Mouse (Mus musculus) MEL (cell line): ENCODE data around the gene Rps27rt. TPM values are rescaled to one million over a fixed set of nuclear protein-coding genes. Genes with fewer than 3 reads are reported as not detected.

Source experiments
- DNase-seq: peaks from one replicate; pipeline ENCODE4 v3.0.0; 2011; ENCODE audit warnings: low read depth, low spot score
- H3K27ac ChIP-seq: 2 replicates; pipeline ENCODE4 v1.5.1; 2012; ENCODE audit warnings: low read depth, mild to moderate bottlenecking, control low read depth, low read length, moderate library complexity; ENCODE audit not compliant: control insufficient read depth
- H3K27me3 ChIP-seq, 2 experiments: fragments of 150-350 bp in 1 of 2; sonication (generic) in 1 of 2; 2 replicates each; pipeline ENCODE4 v1.6.1; 2012; ENCODE audit warnings: low read length in 2 of 2, mild to moderate bottlenecking in 2 of 2, improper control_type of control experiment in 1 of 2, moderate library complexity in 1 of 2; ENCODE audit not compliant: insufficient read depth in 2 of 2, control insufficient read depth in 1 of 2
- H3K36me3 ChIP-seq, 2 experiments: 2 replicates each; pipeline ENCODE4 v1.6.1; 2012 to 2014; ENCODE audit warnings: low read length in 2 of 2, improper control_type of control experiment in 1 of 2, inconsistent platforms in 1 of 2, mild to moderate bottlenecking in 1 of 2; ENCODE audit not compliant: insufficient read depth in 2 of 2, control insufficient read depth in 1 of 2
- H3K4me1 ChIP-seq, 2 experiments: fragments of 150-350 bp in 1 of 2; sonication (generic) in 1 of 2; 2 replicates each; pipeline ENCODE4 v1.6.1; 2012; ENCODE audit warnings: low read length in 2 of 2, improper control_type of control experiment in 1 of 2, mild to moderate bottlenecking in 1 of 2; ENCODE audit not compliant: insufficient read depth in 2 of 2, control insufficient read depth in 1 of 2
- H3K4me3 ChIP-seq, 2 experiments: fragments of 150-350 bp in 1 of 2; sonication (generic) in 1 of 2; 2 replicates each; pipeline ENCODE4 v1.5.1; 2012; ENCODE audit warnings: low read depth in 2 of 2, low read length in 2 of 2, mild to moderate bottlenecking in 2 of 2, moderate library complexity in 2 of 2, control low read depth in 1 of 2, improper control_type of control experiment in 1 of 2; ENCODE audit not compliant: control insufficient read depth in 1 of 2, insufficient read depth in 1 of 2
- H3K79me2 ChIP-seq: 2 replicates; pipeline ENCODE4 v1.6.1; 2012; ENCODE audit warnings: mild to moderate bottlenecking, low read length, moderate library complexity; ENCODE audit not compliant: control insufficient read depth, poor library complexity, insufficient read depth
- H3K9ac ChIP-seq: 2 replicates; pipeline ENCODE4 v1.6.1; 2012; ENCODE audit warnings: low read depth, mild to moderate bottlenecking, control low read depth, low read length, moderate library complexity; ENCODE audit not compliant: control insufficient read depth, poor library complexity, severe bottlenecking
- H3K9me3 ChIP-seq: fragments of 150-350 bp; sonication (generic); replicated peaks from 2 replicates; pipeline ENCODE4 v1.6.1; 2012; ENCODE audit warnings: mild to moderate bottlenecking, low read length, improper control_type of control experiment, moderate library complexity; ENCODE audit not compliant: insufficient read depth
- BHLHE40 ChIP-seq: IDR thresholded peaks from 2 replicates; pipeline ENCODE4 v1.6.1; 2012; ENCODE audit warnings: low read depth, mild to moderate bottlenecking, inconsistent platforms, low read length, improper control_type of control experiment, borderline replicate concordance
- CHD1 ChIP-seq: IDR thresholded peaks from 2 replicates; pipeline ENCODE4 v1.6.1; 2012; ENCODE audit warnings: low read depth, mild to moderate bottlenecking, inconsistent platforms, low read length, improper control_type of control experiment
- CTCF ChIP-seq, 3 experiments: IDR thresholded peaks in 2 of 3; conservative IDR thresholded peaks in 1 of 3; 2 replicates each; pipeline ENCODE4 v1.5.1; 2011 to 2012; ENCODE audit warnings: low read length in 3 of 3, low read depth in 2 of 3, mild to moderate bottlenecking in 2 of 3, improper control_type of control experiment in 1 of 3, inconsistent platforms in 1 of 3, mixed read lengths in 1 of 3, moderate library complexity in 1 of 3; ENCODE audit not compliant: control insufficient read depth in 1 of 3, insufficient read depth in 1 of 3, poor library complexity in 1 of 3, severe bottlenecking in 1 of 3
- ELF1 ChIP-seq: IDR thresholded peaks from 2 replicates; pipeline ENCODE4 v1.6.1; 2014; ENCODE audit warnings: low read depth, mild to moderate bottlenecking, inconsistent platforms, low read length, improper control_type of control experiment, moderate library complexity
- EP300 ChIP-seq, 2 experiments: IDR thresholded peaks; 2 replicates each; pipeline ENCODE4 v1.6.1; 2011; ENCODE audit warnings: improper control_type of control experiment in 2 of 2, low read length in 2 of 2, low read depth in 1 of 2, mild to moderate bottlenecking in 1 of 2
- ETS1 ChIP-seq: IDR thresholded peaks from 2 replicates; pipeline ENCODE4 v1.6.1; 2012; ENCODE audit warnings: low read depth, mild to moderate bottlenecking, inconsistent platforms, low read length, improper control_type of control experiment, moderate library complexity
- GATA1 ChIP-seq: IDR thresholded peaks from 2 replicates; pipeline ENCODE4 v1.6.1; 2011; ENCODE audit warnings: low read depth, low read length, improper control_type of control experiment
- KAT2A ChIP-seq: conservative IDR thresholded peaks from 2 replicates; pipeline ENCODE4 v1.6.1; 2012; ENCODE audit warnings: low read depth, low read length, improper control_type of control experiment, inconsistent platforms
- MAFK ChIP-seq: IDR thresholded peaks from 2 replicates; pipeline ENCODE4 v1.6.1; 2011; ENCODE audit warnings: low read depth, mild to moderate bottlenecking, low read length, improper control_type of control experiment, borderline replicate concordance
- MAZ ChIP-seq: IDR thresholded peaks from 2 replicates; pipeline ENCODE4 v1.6.1; 2012; ENCODE audit warnings: low read depth, mild to moderate bottlenecking, inconsistent platforms, low read length, improper control_type of control experiment
- NELFE ChIP-seq: IDR thresholded peaks from 2 replicates; pipeline ENCODE4 v1.6.1; 2011; ENCODE audit warnings: low read depth, low read length, improper control_type of control experiment
- POLR2A ChIP-seq, 2 experiments: IDR thresholded peaks; 2 replicates each; pipeline ENCODE4 v1.6.1; 2011 to 2012; ENCODE audit warnings: low read length in 2 of 2, mild to moderate bottlenecking in 2 of 2, control low read depth in 1 of 2, improper control_type of control experiment in 1 of 2, low read depth in 1 of 2, moderate library complexity in 1 of 2; ENCODE audit not compliant: control insufficient read depth in 1 of 2, insufficient read depth in 1 of 2, poor library complexity in 1 of 2
- RAD21 ChIP-seq: IDR thresholded peaks from 2 replicates; pipeline ENCODE4 v1.6.1; 2011; ENCODE audit warnings: mild to moderate bottlenecking, low read depth, low read length, improper control_type of control experiment
- SMC3 ChIP-seq: IDR thresholded peaks from 2 replicates; pipeline ENCODE4 v1.6.1; 2011; ENCODE audit warnings: low read depth, low read length, improper control_type of control experiment
- TAL1 ChIP-seq: IDR thresholded peaks from 2 replicates; pipeline ENCODE4 v1.6.1; 2012; ENCODE audit warnings: mild to moderate bottlenecking, inconsistent platforms, low read length, moderate library complexity, mixed read lengths
- TCF12 ChIP-seq: IDR thresholded peaks from 2 replicates; pipeline ENCODE4 v1.6.1; 2014; ENCODE audit warnings: low read depth, mild to moderate bottlenecking, inconsistent platforms, low read length, improper control_type of control experiment, moderate library complexity
- UBTF ChIP-seq: IDR thresholded peaks from 2 replicates; pipeline ENCODE4 v1.6.1; 2012; ENCODE audit warnings: low read depth, mild to moderate bottlenecking, inconsistent platforms, low read length, improper control_type of control experiment, moderate library complexity, borderline replicate concordance; ENCODE audit not compliant: insufficient read depth
- USF1 ChIP-seq: IDR thresholded peaks from 2 replicates; pipeline ENCODE4 v1.6.1; 2014; ENCODE audit warnings: low read depth, mild to moderate bottlenecking, inconsistent platforms, low read length, improper control_type of control experiment, moderate library complexity
- ZC3H11A ChIP-seq: IDR thresholded peaks from 2 replicates; pipeline ENCODE4 v1.6.1; 2012; ENCODE audit warnings: low read depth, mild to moderate bottlenecking, inconsistent platforms, low read length, improper control_type of control experiment
- ZNF384 ChIP-seq: IDR thresholded peaks from 2 replicates; pipeline ENCODE4 v1.6.1; 2012; ENCODE audit warnings: low read depth, mild to moderate bottlenecking, inconsistent platforms, low read length, improper control_type of control experiment
- polyA plus RNA-seq, 2 experiments: library from polyadenylated mRNA; stranded (reverse) in 1 of 2; unstranded in 1 of 2; fragments of >175 nt in 1 of 2; fragments of >200 nt in 1 of 2; gene quantifications; 2 replicates each; pipeline versions ENCODE4 v1.2.1 to v1.2.4; 2012; ENCODE audit warnings: low replicate concordance in 2 of 2, low read depth in 1 of 2; ENCODE audit not compliant: insufficient read length in 2 of 2, insufficient read depth in 1 of 2, missing spikeins in 1 of 2
- total RNA-seq: library from RNA; depleted of rRNA; stranded (reverse); fragments of 300-350 nt; gene quantifications from 2 replicates; pipeline ENCODE4 v1.2.3, GENCODE M21; 2012

The Rps27rt gene
- total and polyA plus RNA-seq, 3 experiments, result 61.8 to 338 TPM; not detected in 1

GRCm38 (mm10) chr9:115030581-115030980 is 48.0 kb upstream of the Rps27rt start (continued):
- TF ChIP-seq UBTF (no peak), CTCF (IDR thresholded peaks at IDR 0.05 in 2 of 3, conservative IDR thresholded peaks at IDR 0.05 in 1 of 3; ENCODE audit: control insufficient read depth in 1 of 3, insufficient read depth in 1 of 3, low read depth in 2 of 3, low read length in 3 of 3, poor library complexity in 1 of 3, severe bottlenecking in 1 of 3) (no peak), ZC3H11A (no peak)

DNA sequence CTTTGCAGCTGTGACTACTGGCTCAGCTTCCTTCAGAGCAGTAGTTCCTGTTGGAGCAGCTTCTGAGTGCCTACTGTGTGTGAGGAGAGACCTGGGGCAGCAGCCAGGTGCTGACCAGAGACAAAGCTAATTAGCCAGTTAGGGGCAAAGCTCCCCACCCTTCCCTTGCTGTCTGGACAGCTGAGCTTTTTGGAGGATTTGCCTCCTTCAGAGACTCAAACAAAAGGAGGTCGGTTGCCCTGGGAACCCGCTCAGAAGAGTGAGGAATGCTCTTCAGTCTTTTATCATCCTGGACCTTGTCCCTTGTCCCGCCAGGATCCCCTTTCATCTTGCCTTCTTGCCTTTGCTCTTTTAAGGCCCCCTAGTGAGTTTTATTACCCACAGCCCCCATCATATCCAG is 46.8 kb upstream of the Rps27rt start:
- Histone ChIP-seq H3K27me3 (no peaks in the 10 kb centered on the region), H3K4me1 (no peaks in the 10 kb centered on the region), H3K27ac (no peak overlapping the region), H3K36me3 (no peaks in the 10 kb centered on the region), H3K79me2 (no peaks in the 10 kb centered on the region), H3K9me3 (no peaks in the 10 kb centered on the region), H3K9ac (no peak overlapping the region), H3K4me3 (no peak overlapping the region)
- TF ChIP-seq ZNF384 (no peak), TAL1 (no peak), EP300 (IDR thresholded peaks at IDR 0.05; ENCODE audit: low read depth in 1 of 2, low read length in 2 of 2) (no peak), UBTF (no peak), KAT2A (no peak), NELFE (no peak), GATA1 (no peak), RAD21 (no peak), CHD1 (no peak), ETS1 (no peak), POLR2A (IDR thresholded peaks at IDR 0.05; ENCODE audit: control insufficient read depth in 1 of 2, insufficient read depth in 1 of 2, low read depth in 1 of 2, low read length in 2 of 2, poor library complexity in 1 of 2) (no peak), MAZ (no peak), USF1 (no peak), TCF12 (no peak), BHLHE40 (no peak), MAFK (no peak), ELF1 (no peak), SMC3 (no peak)
- DNase-seq, result no peak
